Mouse (Mus musculus): ENCODE measurements around the gene Gigyf2.

- no peak for TF ChIP-seq CTCF (conservative IDR thresholded peaks at IDR 0.05; ENCODE audit: low read length)
- TF ChIP-seq NANOG (IDR thresholded peaks at IDR 0.05; ENCODE audit: borderline replicate concordance, low read length): no peak
- no peak for TF ChIP-seq POU5F1 (IDR thresholded peaks at IDR 0.05; ENCODE audit: borderline replicate concordance, low read length)
These were observed 145.8 kb downstream of the Gigyf2 start for GRCm38 (mm10) chr1:87472576-87472975.
